Mouse (Mus musculus) heart, adult 9 months (tissue): ENCODE results near the gene Zfp941.
"Not testable (repeated sequence)": the region's sequence is repeated elsewhere in the genome, so short reads cannot be mapped to it uniquely, and the experiment has no call there.

Experiments
- DNase-seq, 2 experiments: peaks; one replicate each; pipeline ENCODE4 v3.0.0; 2022; ENCODE audit warnings: low spot score in 2 of 2

Zfp941 gene

GRCm38 (mm10) chr7:140780548-140780947, 41.4 kb downstream of the Zfp941 start:
- DNase-seq, result no peak

- peak in 1 of 2 experiments; percentile 4 for DNase-seq
Measured at GRCm38 (mm10) chr7:140765888-140766739, 55.9 kb downstream of the Zfp941 start.

- not testable (repeated sequence) for DNase-seq
Measured at GRCm38 (mm10) chr7:140765391-140765790, 56.6 kb downstream of the Zfp941 start.

- DNase-seq, result no peak
Measured at GRCm38 (mm10) chr7:140763447-140764020, 58.4 kb downstream of the Zfp941 start, which contains the start of gene Cyp2e1. TSS of gene Cyp2e1 (plus strand) at chr7:140763739.

- DNase-seq, result no peak
Measured at GRCm38 (mm10) chr7:140760647-140761046, 61.3 kb downstream of the Zfp941 start.
